Mouse (Mus musculus): ENCODE measurements around the gene Slc7a15.

- TF ChIP-seq CTCF (IDR thresholded peaks at IDR 0.05; ENCODE audit: extremely low read depth, insufficient read length, insufficient replicate concordance, low read depth, low read length) (no peak), POLR2A (IDR thresholded peaks at IDR 0.05; ENCODE audit: low read depth, low read length) (no peak)
Measured at GRCm38 (mm10) chr12:8524062-8524461, 74.8 kb downstream of the Slc7a15 start.
